Mouse (Mus musculus) lung, embryonic 15.5 days (tissue): ENCODE data around the gene Erc2. TPM values are rescaled to one million over a fixed set of nuclear protein-coding genes. Genes with fewer than 3 reads are reported as not detected.
A peak's percentile ranks its signal among the peaks of the same experiment; 100 is the strongest.

Source experiments
- ATAC-seq: fragments of 200-750 bp; cut with Nextera tagmentation; 2 replicates; pipeline ENCODE4 v1.8.0; 2017; ENCODE audit warnings: moderate number of reproducible peaks, borderline replicate concordance; ENCODE audit not compliant: low FRiP score, low TSS enrichment; ENCODE audit errors: extremely low read depth
- H3K27ac ChIP-seq: fragments of 300-500 bp; sonication (generic); 2 replicates; pipeline ENCODE4 v1.5.1; 2015; ENCODE audit warnings: moderate library complexity, mild to moderate bottlenecking, inconsistent platforms
- H3K27me3 ChIP-seq: fragments of 300-500 bp; sonication (generic); 2 replicates; pipeline ENCODE4 v1.6.1; 2015; ENCODE audit warnings: inconsistent platforms
- H3K36me3 ChIP-seq: fragments of 300-500 bp; sonication (generic); 2 replicates; pipeline ENCODE4 v1.6.1; 2015; ENCODE audit warnings: inconsistent platforms
- H3K4me1 ChIP-seq: fragments of 300-500 bp; sonication (generic); 2 replicates; pipeline ENCODE4 v1.6.1; 2015; ENCODE audit warnings: inconsistent platforms
- H3K4me2 ChIP-seq: fragments of 300-500 bp; sonication (generic); 2 replicates; pipeline ENCODE4 v1.6.1; 2015; ENCODE audit warnings: inconsistent platforms, mild to moderate bottlenecking, moderate library complexity
- H3K4me3 ChIP-seq: fragments of 300-500 bp; sonication (generic); 2 replicates; pipeline ENCODE4 v1.5.1; 2015; ENCODE audit warnings: mild to moderate bottlenecking, inconsistent platforms
- H3K9ac ChIP-seq: fragments of 300-500 bp; sonication (generic); 2 replicates; pipeline ENCODE4 v1.6.1; 2015; ENCODE audit warnings: inconsistent platforms
- H3K9me3 ChIP-seq: fragments of 300-500 bp; sonication (generic); 2 replicates; pipeline ENCODE4 v1.6.1; 2016; ENCODE audit warnings: inconsistent platforms
- WGBS: fragments of 180-500 bp; shearing (Covaris S2); methylation state at CpG from one replicate; pipeline ENCODE4 v1.1.7; 2015; 5-methylcytosine and 5-hydroxymethylcytosine counted together
- polyA plus RNA-seq: library from polyadenylated mRNA; unstranded; fragments of >200 nt; fragmentation: Nextera tagmentation; extraction: Ambion mirVana; gene quantifications from 2 replicates; pipeline ENCODE4 v1.2.1, GENCODE M21; 2015

Gene Erc2
- polyA plus RNA-seq, 1 experiment from 2014 or later: 2.3 TPM

- no peaks in the 10 kb centered on the region for H3K36me3 ChIP-seq
- no peaks in the 10 kb centered on the region for H3K4me1 ChIP-seq
- WGBS: 43% methylated on average over 5 of the region's 5 CpGs
- H3K4me3 ChIP-seq: no peak overlapping the region
- peak; percentile 52; the same call in 1 of the 2 replicates for ATAC-seq
- H3K27ac ChIP-seq: no peak overlapping the region
- no peak overlapping the region for H3K9ac ChIP-seq
- no peak overlapping the region for H3K4me2 ChIP-seq
- H3K27me3 ChIP-seq: no peaks in the 10 kb centered on the region
- H3K9me3 ChIP-seq: no peaks in the 10 kb centered on the region
Measured at GRCm38 (mm10) chr14:27921656-27922373, 299.6 kb downstream of the Erc2 start.

DNA sequence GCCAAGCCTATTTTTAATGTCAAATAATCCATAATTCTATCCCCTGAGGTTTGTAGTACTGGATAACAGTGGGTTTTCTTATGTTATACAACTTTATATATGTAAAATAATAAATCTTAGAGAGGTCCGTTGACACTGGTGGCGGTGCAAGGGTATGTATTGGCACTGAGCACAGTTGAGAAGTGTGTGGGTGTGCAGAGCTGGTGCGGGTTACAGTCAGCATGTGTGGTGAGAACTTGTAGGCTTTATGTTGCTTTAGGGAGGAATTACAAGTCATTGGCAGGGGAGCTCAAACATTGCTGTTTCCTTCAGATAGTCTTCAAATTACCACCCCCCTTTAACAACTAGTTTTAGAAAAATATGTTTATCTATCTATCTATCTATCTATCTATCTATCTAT lies 305.1 kb downstream of the Erc2 start:
- H3K4me3 ChIP-seq: no peak overlapping the region

GRCm38 (mm10) chr14:27933533-27933932 lies 311.3 kb downstream of the Erc2 start:
- Histone ChIP-seq H3K4me1 (no peaks in the 10 kb centered on the region), H3K4me3 (no peak overlapping the region), H3K36me3 (no peaks in the 10 kb centered on the region), H3K27me3 (no peaks in the 10 kb centered on the region), H3K9me3 (no peaks in the 10 kb centered on the region), H3K27ac (no peak overlapping the region), H3K4me2 (no peak overlapping the region), H3K9ac (no peak overlapping the region)
- no peak for ATAC-seq
- WGBS: 72% methylated on average over 1 of the region's 1 CpGs

More for the DNA sequence above, 305.1 kb downstream of the Erc2 start:
- no peak overlapping the region for H3K27ac ChIP-seq
- ATAC-seq: no peak
- H3K4me1 ChIP-seq: no peaks in the 10 kb centered on the region
- H3K9ac ChIP-seq: no peak overlapping the region
- no peaks in the 10 kb centered on the region for H3K9me3 ChIP-seq
- H3K4me2 ChIP-seq: no peak overlapping the region
- WGBS: 89% methylated on average over 3 of the region's 3 CpGs
- no peaks in the 10 kb centered on the region for H3K36me3 ChIP-seq
- H3K27me3 ChIP-seq: no peaks in the 10 kb centered on the region

GRCm38 (mm10) chr14:27935714-27936113 lies 313.5 kb downstream of the Erc2 start:
- ATAC-seq: no peak
- Histone ChIP-seq H3K27ac (no peak overlapping the region), H3K9me3 (no peaks in the 10 kb centered on the region), H3K9ac (no peak overlapping the region), H3K4me3 (no peak overlapping the region), H3K4me2 (no peak overlapping the region), H3K27me3 (no peaks in the 10 kb centered on the region), H3K4me1 (no peaks in the 10 kb centered on the region), H3K36me3 (no peaks in the 10 kb centered on the region)
- WGBS: 79% methylated on average over 3 of the region's 3 CpGs

DNA sequence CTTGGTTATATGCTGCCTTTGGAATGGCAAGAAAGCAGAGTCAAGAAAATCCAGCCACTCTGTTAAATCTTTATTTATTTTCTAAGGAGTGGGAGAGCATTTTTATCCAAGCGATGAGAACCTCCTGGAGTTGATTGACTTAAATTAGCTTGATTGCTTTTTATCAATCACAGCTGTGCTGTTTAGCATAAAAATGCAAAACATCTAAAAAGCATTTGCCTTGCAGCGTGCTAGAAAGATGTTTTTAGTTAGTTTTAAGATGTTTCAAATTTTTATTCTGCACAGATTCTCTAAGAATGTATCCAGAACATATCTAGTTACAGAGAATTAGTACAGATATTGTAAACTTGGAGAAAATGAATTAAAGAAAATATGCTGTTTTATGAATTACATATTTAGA lies 315.7 kb downstream of the Erc2 start:
- Histone ChIP-seq H3K27ac (no peak overlapping the region), H3K4me1 (no peaks in the 10 kb centered on the region), H3K9ac (no peak overlapping the region), H3K27me3 (no peaks in the 10 kb centered on the region), H3K9me3 (no peaks in the 10 kb centered on the region), H3K4me2 (no peak overlapping the region), H3K36me3 (no peaks in the 10 kb centered on the region), H3K4me3 (no peak overlapping the region)
- ATAC-seq: no peak
- 56% methylated on average over 2 of the region's 2 CpGs for WGBS

DNA sequence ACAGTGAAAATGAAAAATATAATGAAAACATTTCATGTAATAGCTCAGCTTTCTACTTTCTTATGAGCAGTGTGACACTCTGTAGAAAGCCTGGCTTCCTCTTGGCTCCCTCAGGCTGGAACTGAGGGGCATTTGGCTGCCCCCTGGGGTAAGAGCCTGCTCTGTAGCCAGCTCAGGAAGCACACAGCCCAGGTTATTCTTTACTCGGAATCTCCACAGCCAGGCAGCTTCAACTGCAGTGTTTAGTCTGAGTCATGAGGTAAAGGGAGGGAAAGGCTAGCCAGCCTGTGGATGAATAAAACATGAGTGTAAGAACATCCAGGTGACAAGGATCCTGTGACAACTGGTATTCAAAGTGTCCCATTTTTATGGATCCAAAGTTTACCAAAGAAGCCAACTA lies 323.0 kb downstream of the Erc2 start:
- no peak overlapping the region for H3K4me3 ChIP-seq
- no peaks in the 10 kb centered on the region for H3K36me3 ChIP-seq
- no peaks in the 10 kb centered on the region for H3K27me3 ChIP-seq
- H3K9me3 ChIP-seq: no peaks in the 10 kb centered on the region
- H3K9ac ChIP-seq: no peak overlapping the region
- H3K4me2 ChIP-seq: no peak overlapping the region
- 24% methylated on average over 1 of the region's 1 CpGs for WGBS
- no peak overlapping the region for H3K27ac ChIP-seq
- no peaks in the 10 kb centered on the region for H3K4me1 ChIP-seq
- no peak for ATAC-seq

- Histone ChIP-seq H3K9ac (no peak overlapping the region), H3K4me1 (no peaks in the 10 kb centered on the region), H3K27ac (no peak overlapping the region), H3K4me3 (no peak overlapping the region), H3K4me2 (no peak overlapping the region), H3K27me3 (no peaks in the 10 kb centered on the region), H3K9me3 (no peaks in the 10 kb centered on the region), H3K36me3 (no peaks in the 10 kb centered on the region)
- ATAC-seq: no peak
- WGBS: 75% methylated on average over 5 of the region's 5 CpGs
Measured at GRCm38 (mm10) chr14:27946211-27946610, 324.0 kb downstream of the Erc2 start.

GRCm38 (mm10) chr14:27948391-27948790 lies 326.2 kb downstream of the Erc2 start:
- Histone ChIP-seq H3K4me1 (no peaks in the 10 kb centered on the region), H3K9ac (no peak overlapping the region), H3K36me3 (no peaks in the 10 kb centered on the region), H3K27me3 (no peaks in the 10 kb centered on the region), H3K4me2 (no peak overlapping the region), H3K4me3 (no peak overlapping the region), H3K9me3 (no peaks in the 10 kb centered on the region), H3K27ac (no peak overlapping the region)
- WGBS: 61% methylated on average over 8 of the region's 8 CpGs
- ATAC-seq: no peak

- Histone ChIP-seq H3K9me3 (no peaks in the 10 kb centered on the region), H3K4me3 (no peak overlapping the region), H3K27me3 (no peaks in the 10 kb centered on the region), H3K27ac (no peak overlapping the region), H3K4me2 (no peak overlapping the region), H3K36me3 (no peaks in the 10 kb centered on the region), H3K4me1 (no peaks in the 10 kb centered on the region), H3K9ac (no peak overlapping the region)
- ATAC-seq: no peak
Measured at GRCm38 (mm10) chr14:27953814-27954213, 331.6 kb downstream of the Erc2 start.

DNA sequence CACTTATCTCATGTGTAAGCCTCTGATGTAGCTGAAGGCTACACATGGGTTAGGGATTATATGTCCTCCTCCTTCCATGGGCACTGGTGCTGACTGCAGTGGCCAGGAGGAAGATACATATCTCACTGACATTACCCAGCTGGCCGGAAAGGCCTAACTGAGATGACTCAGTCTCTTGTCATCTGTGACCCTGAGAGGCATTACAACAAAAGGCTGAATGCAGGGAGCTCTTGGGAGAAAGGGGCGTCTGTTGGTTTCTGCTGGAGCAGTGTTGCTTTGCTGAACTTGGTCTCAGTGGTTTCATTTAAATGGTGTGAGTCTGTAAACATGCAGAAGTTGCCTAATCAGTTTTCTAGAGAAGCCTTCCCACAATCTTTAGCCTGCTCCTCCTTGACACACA lies 334.6 kb downstream of the Erc2 start:
- Histone ChIP-seq H3K27ac (no peak overlapping the region), H3K4me3 (no peak overlapping the region), H3K36me3 (no peaks in the 10 kb centered on the region), H3K9ac (no peak overlapping the region), H3K27me3 (no peaks in the 10 kb centered on the region), H3K4me2 (no peak overlapping the region), H3K4me1 (no peaks in the 10 kb centered on the region), H3K9me3 (no peaks in the 10 kb centered on the region; the same call in 1 of the 2 replicates)
- 44% methylated on average over 2 of the region's 2 CpGs for WGBS
- ATAC-seq: no peak

DNA sequence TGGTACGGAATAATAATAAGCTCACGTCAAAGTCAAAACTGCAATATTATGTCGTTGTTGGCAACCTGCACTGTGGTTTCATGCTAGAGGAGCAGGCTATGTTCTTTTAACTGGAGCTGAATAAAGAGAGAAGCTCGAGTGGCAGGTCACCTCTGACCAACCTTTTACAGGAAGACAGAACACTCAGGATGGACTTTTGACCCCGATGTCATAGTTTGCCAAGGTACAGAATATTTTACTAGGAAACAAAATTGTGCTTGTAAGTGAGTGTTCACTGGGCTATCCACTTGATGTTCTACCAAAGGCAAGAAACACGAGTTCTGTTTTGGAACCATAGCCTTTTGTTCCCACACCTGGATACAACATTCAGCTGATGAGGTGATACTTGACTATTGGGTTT lies 351.5 kb downstream of the Erc2 start:
- no peaks in the 10 kb centered on the region for H3K27me3 ChIP-seq
- H3K9me3 ChIP-seq: no peaks in the 10 kb centered on the region
- H3K9ac ChIP-seq: no peak overlapping the region
- H3K36me3 ChIP-seq: no peaks in the 10 kb centered on the region
- H3K4me1 ChIP-seq: no peaks in the 10 kb centered on the region
- no peak overlapping the region for H3K4me2 ChIP-seq
- no peak overlapping the region for H3K4me3 ChIP-seq
- ATAC-seq: no peak
- no peak overlapping the region for H3K27ac ChIP-seq
- WGBS: 83% methylated on average over 6 of the region's 6 CpGs

DNA sequence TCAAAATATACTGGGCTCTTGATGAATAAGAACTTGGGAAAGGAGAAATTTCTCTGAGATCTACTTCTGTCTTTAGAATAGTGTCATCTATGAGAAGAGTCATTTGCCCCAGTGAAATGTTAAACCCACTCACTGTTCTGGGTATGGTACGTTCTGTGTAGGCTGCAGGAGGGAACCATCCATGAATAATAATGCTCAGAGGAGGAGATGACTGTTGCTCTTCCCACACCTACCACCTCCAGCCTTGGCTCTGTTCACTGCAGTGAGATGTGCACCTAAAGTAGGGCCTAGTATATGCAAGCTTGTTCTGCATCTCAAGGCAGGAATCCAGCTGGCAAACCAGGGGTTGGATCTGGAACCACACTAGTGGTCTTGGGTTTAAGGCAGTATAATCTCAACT lies 353.4 kb downstream of the Erc2 start:
- H3K9me3 ChIP-seq: no peaks in the 10 kb centered on the region
- WGBS: 73% methylated on average over 1 of the region's 1 CpGs

GRCm38 (mm10) chr14:27984758-27985157 lies 362.5 kb downstream of the Erc2 start:
- H3K4me1 ChIP-seq: no peaks in the 10 kb centered on the region
- no peak overlapping the region for H3K4me2 ChIP-seq
- 73% methylated on average over 3 of the region's 3 CpGs for whole genome bisulfite sequencing
- no peaks in the 10 kb centered on the region for H3K27me3 ChIP-seq
- no peak overlapping the region for H3K27ac ChIP-seq
- no peaks in the 10 kb centered on the region for H3K9me3 ChIP-seq
- no peak overlapping the region for H3K9ac ChIP-seq
- ATAC-seq: no peak
- no peak overlapping the region for H3K4me3 ChIP-seq
- H3K36me3 ChIP-seq: no peaks in the 10 kb centered on the region

More for the DNA sequence above, 353.4 kb downstream of the Erc2 start:
- H3K36me3 ChIP-seq: no peaks in the 10 kb centered on the region
- no peak overlapping the region for H3K4me3 ChIP-seq
- no peak overlapping the region for H3K27ac ChIP-seq
- H3K4me1 ChIP-seq: no peaks in the 10 kb centered on the region
- no peaks in the 10 kb centered on the region for H3K27me3 ChIP-seq
- ATAC-seq: no peak
- H3K9ac ChIP-seq: no peak overlapping the region
- no peak overlapping the region for H3K4me2 ChIP-seq
